Mouse (Mus musculus) NIH3T3 (cell line): ENCODE measurements at regions not wholly inside any gene's neighbourhood (a gene's known extent, or its start where the extent isn't known, plus 50 kb on each side); places are given as distances from the start of the nearest gene placed in this dataset.

Experiments used
- DNase-seq: peaks from one replicate; pipeline ENCODE4 v3.0.0-alpha.2; 2012; ENCODE audit warnings: low read depth

GRCm38 (mm10) chr12:39831079-39831478 is 206.7 kb downstream of the Arl4a start:
- no peak for DNase-seq

DNA sequence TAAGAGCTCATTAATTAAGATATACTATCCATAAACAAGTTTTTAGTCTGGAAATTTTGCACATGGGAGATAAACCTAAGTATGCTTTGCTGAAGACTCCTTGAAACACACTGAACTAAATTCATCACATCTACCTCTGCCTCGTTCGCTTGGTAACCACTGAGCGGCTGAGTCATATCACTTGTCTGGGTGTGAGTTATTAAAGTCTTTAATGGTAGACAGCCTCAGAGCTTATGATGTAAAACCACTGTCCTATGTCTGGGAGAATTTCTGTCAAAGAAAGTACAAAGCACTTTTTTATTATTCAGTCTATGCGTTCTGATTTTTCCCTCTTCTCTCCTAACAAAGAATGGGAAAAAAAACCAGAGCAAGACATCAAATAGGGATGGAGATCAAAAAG is 207.3 kb downstream of the Arl4a start:
- DNase-seq, result no peak

- no peak for DNase-seq
Measured at GRCm38 (mm10) chr12:39822671-39823070, 215.2 kb downstream of the Arl4a start.

DNA sequence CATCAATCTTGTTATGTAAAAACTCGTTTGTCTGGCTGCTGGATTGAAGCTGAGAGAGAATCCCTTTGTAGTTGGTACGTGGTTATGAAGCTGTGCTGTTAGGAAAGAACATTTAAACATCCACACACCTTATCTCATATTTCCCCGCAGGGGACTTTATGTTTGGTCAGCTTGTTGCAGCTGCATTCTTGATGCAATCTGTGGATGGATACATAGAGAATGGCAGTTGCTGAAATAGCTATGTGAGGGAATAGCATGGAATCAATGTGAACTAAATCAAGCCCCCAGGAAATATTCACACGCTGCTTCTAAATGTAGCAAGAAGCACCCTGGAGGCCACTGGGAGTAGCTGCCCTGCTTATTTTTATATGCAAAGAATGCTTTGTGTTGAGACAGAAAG is 236.3 kb downstream of the Arl4a start:
- no peak for DNase-seq

DNA sequence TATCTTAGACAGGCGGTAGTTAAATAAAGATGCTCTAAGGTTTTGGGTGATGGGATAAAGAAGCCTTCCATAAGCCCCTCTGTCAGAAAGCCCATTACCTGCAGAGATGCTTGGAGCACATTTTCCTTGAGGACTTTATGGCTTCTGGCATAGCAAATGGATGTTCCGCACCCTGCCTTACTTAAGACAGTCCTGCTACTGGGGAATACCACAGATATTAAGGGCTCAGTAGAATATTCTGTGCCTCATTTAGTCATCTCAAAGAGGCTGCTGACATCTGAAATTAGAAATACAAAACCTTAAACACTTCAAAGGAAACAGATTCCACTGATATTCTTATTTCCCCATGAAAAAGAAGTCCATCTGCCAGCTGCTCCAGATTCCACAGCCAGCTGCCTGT is 240.0 kb downstream of the Arl4a start:
- no peak for DNase-seq

- no peak for DNase-seq
Measured at GRCm38 (mm10) chr12:39796939-39797338, 240.9 kb downstream of the Arl4a start.

DNA sequence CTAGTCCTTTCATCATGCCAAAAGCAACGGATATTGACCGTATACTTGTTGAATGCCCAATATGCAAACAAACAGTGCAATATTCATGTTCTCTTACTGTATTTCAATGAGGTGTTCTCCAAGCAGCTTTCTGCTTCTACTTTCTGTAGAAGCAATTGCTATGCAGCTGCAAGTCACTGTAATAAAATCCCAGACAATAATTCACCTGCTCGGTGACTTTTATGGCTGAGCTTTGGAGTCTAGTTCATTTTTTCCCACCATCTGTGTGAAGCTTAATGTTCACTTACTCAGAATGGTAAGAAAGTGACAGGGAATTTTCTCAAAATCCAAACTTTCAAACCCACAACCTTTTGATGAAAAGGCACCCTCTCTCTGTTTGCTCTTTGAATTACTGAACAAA is 252.8 kb downstream of the Arl4a start:
- DNase-seq, result no peak

GRCm38 (mm10) chr12:39784532-39784931 is 253.3 kb downstream of the Arl4a start:
- no peak for DNase-seq

GRCm38 (mm10) chr12:39776173-39776572 is 261.7 kb downstream of the Arl4a start:
- no peak for DNase-seq

DNA sequence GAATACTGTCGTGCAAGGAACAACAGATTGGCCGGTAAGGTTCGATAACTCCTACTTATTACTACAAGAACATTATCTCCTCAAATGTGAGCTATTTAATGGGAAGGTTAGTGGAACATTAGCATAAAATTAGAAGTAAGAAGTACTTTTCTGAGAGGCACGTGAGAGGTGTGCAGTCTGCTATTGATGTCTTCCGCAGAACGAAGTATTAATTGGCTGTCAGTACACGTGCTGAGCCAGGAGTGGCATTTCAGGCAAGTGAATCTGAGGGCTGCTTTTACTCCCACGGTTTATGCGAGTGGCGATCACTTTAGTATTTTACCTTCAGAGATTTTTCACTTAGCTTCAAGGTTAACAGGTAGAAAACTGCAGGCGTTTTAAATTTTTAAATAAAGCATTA is 270.8 kb downstream of the Arl4a start:
- no peak for DNase-seq

DNA sequence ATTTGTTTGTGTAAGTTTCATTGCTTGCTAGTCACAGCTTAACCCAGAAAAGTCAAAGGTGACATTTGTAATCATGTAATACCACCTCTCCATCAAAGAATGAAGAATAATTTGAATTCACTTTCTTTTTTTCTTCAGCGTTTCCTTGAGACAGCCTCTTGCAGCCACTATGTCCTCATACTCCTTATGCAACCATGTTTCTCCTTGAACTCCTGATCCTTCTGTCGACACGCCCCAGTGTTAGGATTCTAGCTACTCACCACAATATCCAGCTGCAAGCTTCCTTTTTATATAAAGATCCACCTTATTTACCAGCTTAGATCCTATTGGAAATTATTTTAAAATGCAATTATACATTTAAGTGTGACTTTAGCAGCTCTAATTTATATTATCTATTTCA is 274.3 kb downstream of the Arl4a start:
- no peak for DNase-seq

DNA sequence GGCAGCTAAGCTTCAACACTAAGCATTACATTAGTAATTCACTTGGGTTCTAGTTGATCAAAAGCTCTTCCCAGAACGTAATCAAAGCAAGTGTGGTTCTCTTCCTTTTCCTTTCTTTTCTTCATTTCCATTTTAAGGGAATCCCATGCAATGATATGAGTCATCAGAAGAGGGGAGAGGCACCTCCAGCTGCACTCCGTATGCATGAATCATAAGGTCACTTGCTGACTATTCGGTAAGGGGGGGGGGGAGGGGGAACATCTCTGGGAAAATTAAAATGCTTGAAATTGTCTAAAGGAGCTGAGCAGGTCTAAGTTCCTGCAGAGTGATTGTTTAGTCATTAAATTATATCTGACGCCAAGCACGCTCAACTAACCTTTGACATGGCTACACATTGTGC is 275.9 kb downstream of the Arl4a start:
- DNase-seq, result peak; percentile 50

- no peak for DNase-seq
Measured at GRCm38 (mm10) chr12:39761326-39761725, 276.5 kb downstream of the Arl4a start.

DNA sequence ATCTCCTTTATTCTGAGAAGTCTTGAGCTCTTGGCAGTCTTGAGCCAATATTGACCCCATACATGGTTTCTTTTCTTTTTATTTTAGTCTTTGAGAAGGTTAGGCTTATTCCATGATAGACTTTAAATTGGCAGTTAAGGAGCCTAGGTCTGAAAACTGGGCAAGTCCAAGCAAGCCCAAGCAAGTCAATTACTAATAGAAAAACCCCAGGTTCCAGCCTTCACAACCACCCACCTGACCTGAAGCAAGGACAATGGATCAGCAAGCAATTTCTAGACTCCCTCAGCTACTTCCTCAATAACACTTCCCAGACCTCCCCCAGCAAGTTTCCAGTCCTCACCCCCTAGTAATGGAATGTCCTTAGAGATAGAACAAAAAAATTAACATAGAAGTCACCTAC is 279.9 kb downstream of the Arl4a start:
- DNase-seq, result no peak

DNA sequence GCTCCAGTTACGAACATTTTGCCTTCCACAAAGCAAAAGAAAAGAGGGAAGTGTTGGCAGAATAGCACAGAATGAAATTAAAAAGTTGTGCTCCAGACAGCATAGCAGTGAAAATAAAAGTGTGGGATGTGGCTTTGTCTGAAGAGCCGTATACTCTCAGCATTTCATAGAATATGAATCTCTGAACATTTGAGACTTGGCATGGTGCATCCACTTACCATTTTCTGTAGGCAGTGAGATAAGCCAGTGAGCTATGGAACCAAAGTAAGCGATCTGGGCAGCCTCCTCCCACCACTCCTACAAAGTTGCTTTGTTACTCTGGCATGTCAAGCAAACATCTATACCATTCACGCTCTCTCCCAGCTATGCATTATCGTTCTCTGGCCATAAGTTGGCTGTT is 286.0 kb downstream of the Arl4a start:
- DNase-seq, result no peak

DNA sequence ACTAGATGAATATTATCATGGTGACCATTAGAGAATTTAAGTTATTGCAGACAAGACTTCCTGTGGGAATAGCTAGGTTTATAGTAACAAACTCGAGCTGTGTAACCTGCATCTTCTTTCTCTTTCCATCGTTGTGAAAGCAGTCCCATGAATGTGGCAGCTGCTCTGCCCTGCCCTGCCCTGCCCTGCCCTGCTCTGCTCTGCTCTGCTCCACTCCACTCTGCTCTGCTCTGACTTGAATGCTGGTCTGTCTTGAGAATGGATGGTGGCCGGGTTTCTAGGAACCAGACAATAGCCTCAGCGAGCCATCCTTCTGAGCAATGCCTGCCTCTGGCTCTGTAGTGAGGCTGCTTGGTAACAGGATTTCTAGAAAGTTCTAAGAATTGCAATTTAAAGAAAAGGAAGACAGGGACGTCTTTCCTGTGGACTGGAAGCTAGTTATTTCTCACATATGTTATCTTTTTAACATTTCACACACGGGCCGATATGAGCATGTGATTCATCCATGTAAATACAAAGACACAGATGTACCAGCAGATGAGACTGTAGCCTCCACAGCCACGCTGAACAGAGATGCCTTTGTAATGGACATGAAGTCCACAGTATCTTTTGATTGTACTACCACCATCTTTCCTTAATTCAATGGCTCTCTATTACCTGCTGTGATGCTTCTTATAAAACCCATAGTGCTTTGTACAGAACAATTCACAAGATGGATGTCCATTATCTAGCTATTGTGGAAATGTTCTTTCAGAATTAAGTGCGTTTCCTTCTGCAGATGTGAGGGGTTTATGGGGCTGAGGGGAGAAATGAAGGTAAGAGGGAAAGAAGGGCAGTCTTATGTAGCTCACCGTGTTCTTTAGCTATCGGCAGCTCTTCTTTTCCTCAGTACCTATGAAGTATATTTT is 295.4 kb downstream of the Arl4a start:
- no peak for DNase-seq

DNA sequence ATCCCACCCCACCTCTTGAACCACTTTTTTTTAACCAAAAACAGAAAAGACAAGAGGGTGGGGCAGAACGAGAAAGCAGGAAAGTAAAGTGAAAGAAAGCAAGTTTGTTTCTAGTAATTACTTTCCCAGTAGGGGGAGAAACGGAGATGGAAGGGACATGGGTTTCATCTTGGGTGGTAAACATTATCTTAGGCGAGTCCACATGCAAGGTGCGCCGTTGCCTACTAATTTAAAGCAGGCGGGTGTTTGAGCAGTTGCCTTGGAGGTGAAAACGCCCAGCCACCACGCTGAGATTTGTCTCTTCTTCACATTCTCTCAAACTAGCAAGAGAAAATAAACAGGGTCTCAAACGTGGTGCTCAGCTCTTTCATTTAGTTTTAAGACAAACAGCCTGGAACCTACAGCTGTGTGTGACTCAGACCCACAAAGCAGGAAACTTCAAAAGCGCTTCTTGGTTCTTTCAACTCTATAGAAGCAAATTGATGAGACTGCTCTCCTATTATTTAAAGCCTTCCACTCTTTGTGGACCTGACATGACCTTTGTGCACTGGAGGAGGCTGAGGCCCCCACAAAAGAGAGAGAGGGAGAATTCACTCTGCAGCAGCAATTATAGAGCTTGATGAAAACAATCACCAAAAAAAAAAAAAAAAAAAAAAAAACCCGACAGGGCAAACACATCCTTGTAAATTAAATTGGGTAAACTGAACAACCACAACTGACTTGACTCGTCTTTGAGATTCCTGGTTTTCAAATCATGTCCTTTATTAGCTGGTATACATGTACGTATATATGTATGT is 296.6 kb downstream of the Arl4a start:
- DNase-seq, result no peak

- no peak for DNase-seq
Measured at GRCm38 (mm10) chr12:39736966-39737365, 300.9 kb downstream of the Arl4a start.

- no peak for DNase-seq
Measured at GRCm38 (mm10) chr12:39736097-39736920, 301.5 kb downstream of the Arl4a start.

GRCm38 (mm10) chr12:39734176-39734575 is 303.6 kb downstream of the Arl4a start:
- no peak for DNase-seq

DNA sequence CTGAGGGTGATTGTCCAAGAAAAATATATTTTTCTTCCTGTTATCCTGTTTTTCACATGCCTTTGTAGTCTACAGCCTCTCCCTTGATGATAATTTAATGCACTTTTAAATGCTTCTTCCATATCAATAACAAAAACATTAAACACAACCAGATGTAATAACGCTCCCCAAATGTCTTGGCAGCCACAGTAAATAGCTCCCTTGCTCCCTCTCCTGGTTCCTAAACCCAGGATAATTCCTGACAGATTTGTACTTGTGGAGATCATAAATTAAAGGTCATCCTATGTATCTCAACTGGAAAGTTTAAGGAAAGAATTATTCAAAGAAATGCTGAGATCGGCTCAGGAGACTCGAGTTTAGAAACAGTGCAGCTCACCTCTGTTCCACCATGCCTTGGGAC is 306.6 kb downstream of the Arl4a start:
- DNase-seq, result no peak

GRCm38 (mm10) chr12:39729255-39729654 is 308.6 kb downstream of the Arl4a start:
- no peak for DNase-seq
